Mouse (Mus musculus) small intestine, adult 2 months (tissue): ENCODE measurements around the gene Cks2.

Experiments
- CTCF ChIP-seq: fragments of 200-500 bp; IDR thresholded peaks from 2 replicates; pipeline ENCODE4 v1.5.1; 2012; ENCODE audit warnings: low read depth, mild to moderate bottlenecking, control low read depth, inconsistent platforms, low read length, moderate library complexity, mixed read lengths; ENCODE audit not compliant: insufficient replicate concordance, insufficient read length; ENCODE audit errors: extremely low read depth
- POLR2A ChIP-seq: fragments of 200-500 bp; IDR thresholded peaks from 2 replicates; pipeline ENCODE4 v1.6.1; 2012; ENCODE audit warnings: low read depth, mild to moderate bottlenecking, control low read depth, inconsistent platforms, low read length, moderate library complexity

GRCm38 (mm10) chr13:51603221-51603893, 41.7 kb upstream of the Cks2 start:
- TF ChIP-seq POLR2A: no peak
- TF ChIP-seq CTCF: no peak
